Mouse (Mus musculus): ENCODE results near the gene CK137956.

DNA sequence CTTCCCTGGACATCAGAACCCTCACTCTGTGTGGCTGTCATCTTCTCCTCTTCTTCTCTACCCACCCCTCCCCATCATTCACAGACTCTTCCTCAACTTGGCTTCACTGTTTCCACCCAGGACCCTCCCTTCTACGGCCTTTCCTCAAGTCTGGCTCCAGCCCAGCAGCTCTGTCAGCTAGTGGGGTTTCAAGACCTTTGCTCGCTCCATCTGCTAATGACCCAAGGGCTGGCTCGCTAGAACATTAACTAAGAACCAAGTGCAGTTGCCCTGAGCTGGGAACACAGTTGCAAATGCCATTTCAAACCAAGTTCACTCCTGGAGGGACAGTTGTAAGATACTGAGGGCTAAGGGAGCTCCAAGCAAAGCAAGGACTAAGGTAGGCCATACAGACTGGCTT, 28.5 kb upstream of the CK137956 start:
- TF ChIP-seq CTCF (IDR thresholded peaks at IDR 0.05; ENCODE audit: low read depth, low read length), result no peak
- TF ChIP-seq EP300 (IDR thresholded peaks at IDR 0.05; ENCODE audit: insufficient read depth, low read depth, low read length), result no peak
- no peak for TF ChIP-seq POLR2A (IDR thresholded peaks at IDR 0.05; ENCODE audit: insufficient read depth, low read length)
